Mouse (Mus musculus): ENCODE results near the gene Galnt6. TPM values are rescaled to one million over a fixed set of nuclear protein-coding genes. Genes with fewer than 3 reads are reported as not detected.

The Galnt6 gene
- polyA plus RNA-seq, 1 experiment from 2014 or later, result 0.31 TPM

GRCm38 (mm10) chr15:100764163-100764951 lies 35.2 kb upstream of the Galnt6 start:
- Histone ChIP-seq H3K4me2 (no peak overlapping the region), H3K4me1 (replicated peaks) (peaks cover 17% of the 10 kb centered on the region), H3K9ac (no peak overlapping the region), H3K9me3 (replicated peaks) (no peaks in the 10 kb centered on the region), H3K4me3 (no peak overlapping the region), H3K36me3 (no peaks in the 10 kb centered on the region), H3K27me3 (peaks cover 75% of the 10 kb centered on the region), H3K27ac (no peak overlapping the region)
- 70% methylated on average over 16 of the region's 16 CpGs for WGBS
- no peak for ATAC-seq (replicated peaks; ENCODE audit: insufficient number of reproducible peaks, insufficient read depth, low FRiP score, low read depth)

- H3K27ac ChIP-seq, result no peak overlapping the region
- peaks cover 76% of the 10 kb centered on the region for H3K27me3 ChIP-seq
- ATAC-seq (replicated peaks; ENCODE audit: insufficient number of reproducible peaks, insufficient read depth, low FRiP score, low read depth), result no peak
- no peak overlapping the region for H3K9ac ChIP-seq
- H3K36me3 ChIP-seq, result no peaks in the 10 kb centered on the region
- H3K9me3 ChIP-seq (replicated peaks), result no peaks in the 10 kb centered on the region
- WGBS, result 44% methylated on average over 8 of the region's 8 CpGs
- peak overlapping the region; percentile 95; the same call in 1 of the 2 replicates for H3K4me2 ChIP-seq
- peaks cover 17% of the 10 kb centered on the region for H3K4me1 ChIP-seq (replicated peaks)
- no peak overlapping the region for H3K4me3 ChIP-seq
Measured at GRCm38 (mm10) chr15:100762649-100763048, 33.5 kb upstream of the Galnt6 start.

GRCm38 (mm10) chr15:100761419-100762185 lies 32.4 kb upstream of the Galnt6 start, which contains the start of gene Slc4a8:
Gene Slc4a8, plus strand, starts transcription at chr15:100761747.
- WGBS, result under 1% methylated on average over 64 of the region's 64 CpGs
- Histone ChIP-seq H3K36me3 (no peaks in the 10 kb centered on the region), H3K4me3 (peak within 1 kb of the TSS; percentile 61), H3K27me3 (peaks cover 67% of the 10 kb centered on the region), H3K4me2 (peak within 1 kb of the TSS; percentile 95), H3K9ac (peak within 1 kb of the TSS; percentile 42; the same call in 1 of the 2 replicates), H3K9me3 (replicated peaks) (no peaks in the 10 kb centered on the region), H3K27ac (no peak within 1 kb of the TSS), H3K4me1 (replicated peaks) (peaks cover 17% of the 10 kb centered on the region)
- peak; percentile 88 for ATAC-seq (replicated peaks; ENCODE audit: insufficient number of reproducible peaks, insufficient read depth, low FRiP score, low read depth)

- H3K36me3 ChIP-seq, result no peaks in the 10 kb centered on the region
- no peak overlapping the region for H3K9ac ChIP-seq
- H3K4me2 ChIP-seq, result peak overlapping the region; percentile 95
- no peaks in the 10 kb centered on the region for H3K9me3 ChIP-seq (replicated peaks)
- peaks cover 61% of the 10 kb centered on the region for H3K27me3 ChIP-seq
- H3K4me3 ChIP-seq, result peak overlapping the region; percentile 61
- H3K27ac ChIP-seq, result no peak overlapping the region
- H3K4me1 ChIP-seq (replicated peaks), result peaks cover 17% of the 10 kb centered on the region
- WGBS, result 28% methylated on average over 9 of the region's 9 CpGs
- ATAC-seq (replicated peaks; ENCODE audit: insufficient number of reproducible peaks, insufficient read depth, low FRiP score, low read depth), result no peak
Measured at GRCm38 (mm10) chr15:100761036-100761418, 31.9 kb upstream of the Galnt6 start.

- peaks cover 44% of the 10 kb centered on the region for H3K27me3 ChIP-seq
- ATAC-seq (replicated peaks; ENCODE audit: insufficient number of reproducible peaks, insufficient read depth, low FRiP score, low read depth), result no peak
- WGBS, result 82% methylated on average over 10 of the region's 10 CpGs
Measured at GRCm38 (mm10) chr15:100759286-100759685, 30.1 kb upstream of the Galnt6 start.

GRCm38 (mm10) chr15:100757527-100757978 lies 28.4 kb upstream of the Galnt6 start:
- H3K4me1 ChIP-seq (replicated peaks), result peaks cover 21% of the 10 kb centered on the region
- no peak for ATAC-seq (replicated peaks; ENCODE audit: insufficient number of reproducible peaks, insufficient read depth, low FRiP score, low read depth)
- 0% methylated on average over 7 of the region's 7 CpGs for WGBS
- H3K4me3 ChIP-seq, result no peak overlapping the region
- no peaks in the 10 kb centered on the region for H3K36me3 ChIP-seq
- H3K4me2 ChIP-seq, result peak overlapping the region; percentile 26; the same call in 1 of the 2 replicates
- no peak overlapping the region for H3K9ac ChIP-seq
- peaks cover 40% of the 10 kb centered on the region for H3K27me3 ChIP-seq
- H3K27ac ChIP-seq, result no peak overlapping the region
- no peaks in the 10 kb centered on the region for H3K9me3 ChIP-seq (replicated peaks)

More at GRCm38 (mm10) chr15:100759286-100759685, 30.1 kb upstream of the Galnt6 start:
- Histone ChIP-seq H3K4me3 (no peak overlapping the region), H3K4me1 (replicated peaks) (peaks cover 21% of the 10 kb centered on the region), H3K4me2 (no peak overlapping the region), H3K27ac (no peak overlapping the region), H3K36me3 (no peaks in the 10 kb centered on the region), H3K9me3 (replicated peaks) (no peaks in the 10 kb centered on the region), H3K9ac (no peak overlapping the region)

- Histone ChIP-seq H3K36me3 (no peaks in the 10 kb centered on the region), H3K27ac (no peak overlapping the region), H3K9ac (no peak overlapping the region), H3K4me1 (replicated peaks) (peaks cover 8% of the 10 kb centered on the region), H3K27me3 (peaks cover 30% of the 10 kb centered on the region), H3K9me3 (replicated peaks) (no peaks in the 10 kb centered on the region), H3K4me3 (no peak overlapping the region), H3K4me2 (no peak overlapping the region)
- WGBS, result 59% methylated on average over 3 of the region's 3 CpGs
- ATAC-seq (replicated peaks; ENCODE audit: insufficient number of reproducible peaks, insufficient read depth, low FRiP score, low read depth), result no peak
Measured at GRCm38 (mm10) chr15:100755881-100756624, 26.9 kb upstream of the Galnt6 start.

GRCm38 (mm10) chr15:100755498-100755859 lies 26.3 kb upstream of the Galnt6 start:
- ATAC-seq (replicated peaks; ENCODE audit: insufficient number of reproducible peaks, insufficient read depth, low FRiP score, low read depth), result no peak
- Histone ChIP-seq H3K4me1 (replicated peaks) (peaks cover 4% of the 10 kb centered on the region), H3K36me3 (no peaks in the 10 kb centered on the region), H3K27me3 (peaks cover 30% of the 10 kb centered on the region), H3K9me3 (replicated peaks) (no peaks in the 10 kb centered on the region), H3K4me2 (peak overlapping the region; percentile 51), H3K4me3 (no peak overlapping the region), H3K27ac (no peak overlapping the region), H3K9ac (no peak overlapping the region)
- 50% methylated on average over 7 of the region's 8 CpGs for WGBS

- Histone ChIP-seq H3K9ac (0 out of 2 replicates have a peak overlapping the region, but pooled peaks have one; percentile 25), H3K4me2 (peak overlapping the region; percentile 51), H3K9me3 (replicated peaks) (no peaks in the 10 kb centered on the region), H3K27me3 (peaks cover 28% of the 10 kb centered on the region), H3K4me1 (replicated peaks) (peaks cover 4% of the 10 kb centered on the region), H3K4me3 (peak overlapping the region; percentile 11; the same call in 1 of the 2 replicates), H3K36me3 (no peaks in the 10 kb centered on the region), H3K27ac (no peak overlapping the region)
- WGBS, result 8% methylated on average over 11 of the region's 11 CpGs
- no peak for ATAC-seq (replicated peaks; ENCODE audit: insufficient number of reproducible peaks, insufficient read depth, low FRiP score, low read depth)
Measured at GRCm38 (mm10) chr15:100754805-100755497, 25.8 kb upstream of the Galnt6 start.

GRCm38 (mm10) chr15:100754041-100754440 lies 24.9 kb upstream of the Galnt6 start:
- Histone ChIP-seq H3K9ac (no peak overlapping the region), H3K36me3 (no peaks in the 10 kb centered on the region), H3K4me2 (no peak overlapping the region), H3K27me3 (peaks cover 25% of the 10 kb centered on the region), H3K27ac (no peak overlapping the region), H3K9me3 (replicated peaks) (no peaks in the 10 kb centered on the region), H3K4me3 (no peak overlapping the region), H3K4me1 (replicated peaks) (peaks cover 4% of the 10 kb centered on the region)
- no peak for ATAC-seq (replicated peaks; ENCODE audit: insufficient number of reproducible peaks, insufficient read depth, low FRiP score, low read depth)
- 45% methylated on average over 7 of the region's 7 CpGs for WGBS
